Mouse (Mus musculus): ENCODE results near the gene Mapk1ip1.

Mapk1ip1 gene

GRCm38 (mm10) chr7:138845544-138846391 lies at the start of gene Mapk1ip1, which contains the start of gene Ppp2r2d:
Gene Mapk1ip1, minus strand, starts transcription at chr7:138846273.
Gene Ppp2r2d, plus strand, starts transcription at chr7:138846079.
- peak; percentile 98 for DNase-seq (ENCODE audit: inconsistent ontology term)

- no peak for DNase-seq (ENCODE audit: inconsistent ontology term)
These were observed 39.6 kb upstream of the Mapk1ip1 start for GRCm38 (mm10) chr7:138885365-138886289.

- DNase-seq (ENCODE audit: inconsistent ontology term), result no peak
These were observed 37.7 kb upstream of the Mapk1ip1 start for GRCm38 (mm10) chr7:138883724-138884123.

GRCm38 (mm10) chr7:138875031-138875430 lies 29.0 kb upstream of the Mapk1ip1 start:
- DNase-seq (ENCODE audit: inconsistent ontology term), result no peak

- no peak for DNase-seq (ENCODE audit: inconsistent ontology term)
These were observed 26.9 kb upstream of the Mapk1ip1 start for GRCm38 (mm10) chr7:138872956-138873355.

GRCm38 (mm10) chr7:138868316-138868715 lies 22.2 kb upstream of the Mapk1ip1 start:
- DNase-seq (ENCODE audit: inconsistent ontology term), result no peak

- no peak for DNase-seq (ENCODE audit: inconsistent ontology term)
These were observed 21.2 kb upstream of the Mapk1ip1 start for GRCm38 (mm10) chr7:138867286-138867685.

GRCm38 (mm10) chr7:138864776-138865175 lies 18.7 kb upstream of the Mapk1ip1 start:
- DNase-seq (ENCODE audit: inconsistent ontology term), result no peak

- DNase-seq (ENCODE audit: inconsistent ontology term), result no peak
These were observed 18.0 kb upstream of the Mapk1ip1 start for GRCm38 (mm10) chr7:138863950-138864572.

- peak; percentile 64 for DNase-seq (ENCODE audit: inconsistent ontology term)
These were observed 10.6 kb upstream of the Mapk1ip1 start for GRCm38 (mm10) chr7:138856670-138857069.

- DNase-seq (ENCODE audit: inconsistent ontology term), result no peak
These were observed 8.1 kb upstream of the Mapk1ip1 start for GRCm38 (mm10) chr7:138854201-138854600.

GRCm38 (mm10) chr7:138853417-138854031 lies 7.5 kb upstream of the Mapk1ip1 start:
- no peak for DNase-seq (ENCODE audit: inconsistent ontology term)

- DNase-seq (ENCODE audit: inconsistent ontology term), result no peak
These were observed 4.0 kb upstream of the Mapk1ip1 start for GRCm38 (mm10) chr7:138850083-138850482.

- no peak for DNase-seq (ENCODE audit: inconsistent ontology term)
These were observed 2.2 kb upstream of the Mapk1ip1 start for GRCm38 (mm10) chr7:138848028-138848920.

GRCm38 (mm10) chr7:138847316-138848027 lies 1.4 kb upstream of the Mapk1ip1 start:
- DNase-seq (ENCODE audit: inconsistent ontology term), result no peak

- DNase-seq (ENCODE audit: inconsistent ontology term), result no peak
These were observed 474 bp upstream of the Mapk1ip1 start for GRCm38 (mm10) chr7:138846502-138846991.

GRCm38 (mm10) chr7:138845111-138845510 lies 962 bp downstream of the Mapk1ip1 start:
- no peak for DNase-seq (ENCODE audit: inconsistent ontology term)

- no peak for DNase-seq (ENCODE audit: inconsistent ontology term)
These were observed 2.7 kb downstream of the Mapk1ip1 start for GRCm38 (mm10) chr7:138843421-138843820.

- DNase-seq (ENCODE audit: inconsistent ontology term), result no peak
These were observed 4.5 kb downstream of the Mapk1ip1 start for GRCm38 (mm10) chr7:138841436-138842151.
